Mouse (Mus musculus): ENCODE data around the gene Umod.
A peak's percentile ranks its signal among the peaks of the same experiment; 100 is the strongest.

Gene Umod

GRCm38 (mm10) chr7:119479256-119479655 is at the start of gene Umod:
Gene Umod, minus strand, starts transcription at chr7:119479282.
- DNase-seq: no peak

DNA sequence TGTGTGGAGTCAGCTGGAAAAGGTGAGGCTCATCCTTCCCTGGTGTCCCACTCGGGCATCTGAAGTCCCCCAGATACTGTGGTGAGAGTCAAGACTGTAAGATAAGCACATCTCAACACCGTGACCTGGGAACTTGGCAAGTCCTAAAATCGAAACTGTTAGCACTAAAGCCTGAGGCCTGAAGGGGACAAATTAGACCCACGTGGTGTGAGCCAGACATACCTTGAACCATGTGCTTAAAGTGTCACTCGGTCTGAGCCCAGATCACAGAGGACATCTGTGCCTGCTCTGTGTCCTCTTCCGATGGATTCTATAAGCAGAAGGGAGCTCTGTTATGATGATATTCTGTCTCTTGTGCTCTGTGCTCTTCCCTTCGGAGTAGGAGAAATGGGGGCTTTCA is 49.5 kb upstream of the Umod start:
- DNase-seq: no peak

DNA sequence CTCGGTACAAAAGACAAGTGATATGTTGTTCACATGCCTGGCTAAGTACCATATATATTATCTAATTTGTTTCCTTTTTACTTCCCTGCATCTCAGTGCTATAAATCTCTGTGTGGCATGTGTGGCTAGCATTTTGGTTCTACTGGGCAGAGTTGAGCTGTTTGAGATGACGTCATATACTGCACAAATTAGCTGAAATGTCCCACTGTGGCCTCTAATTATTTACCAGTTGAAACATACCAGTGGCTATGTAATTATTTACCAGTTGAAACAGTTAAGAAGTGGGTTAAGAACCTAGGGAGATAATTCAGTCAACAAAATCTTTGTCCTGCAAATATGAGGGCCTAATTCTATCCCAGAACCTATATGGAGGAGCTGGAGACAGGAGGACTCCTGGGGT is 48.5 kb upstream of the Umod start:
- DNase-seq: no peak

- DNase-seq: no peak
These were observed 48.1 kb upstream of the Umod start for GRCm38 (mm10) chr7:119527135-119527534.

GRCm38 (mm10) chr7:119526486-119526885 is 47.4 kb upstream of the Umod start:
- DNase-seq: no peak

DNA sequence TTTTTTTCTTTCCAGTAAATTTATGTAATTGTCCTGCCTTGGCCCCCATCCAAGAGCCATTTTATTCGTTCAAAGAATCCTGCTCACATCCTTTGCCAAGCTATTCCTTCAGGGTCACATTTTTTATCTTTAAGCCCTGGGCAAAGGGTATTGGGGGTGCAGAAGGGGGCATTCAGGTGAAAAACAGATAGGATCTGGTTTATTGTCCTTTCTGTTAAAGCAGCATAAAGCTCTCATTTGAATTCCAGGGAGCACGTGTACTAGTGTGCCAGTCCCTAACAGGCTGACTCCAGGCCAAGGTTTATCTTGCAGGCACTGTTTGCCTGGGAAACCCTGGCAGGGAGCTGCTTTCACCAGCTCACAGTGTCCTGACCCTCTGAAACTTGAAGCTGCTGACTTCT is 46.8 kb upstream of the Umod start:
- DNase-seq: no peak

- DNase-seq: no peak
These were observed 44.3 kb upstream of the Umod start, which contains the start of gene Pdilt for GRCm38 (mm10) chr7:119523389-119523788. Gene Pdilt, minus strand, starts transcription at chr7:119523489.

- DNase-seq: no peak
These were observed 43.3 kb upstream of the Umod start for GRCm38 (mm10) chr7:119522385-119522784.

DNA sequence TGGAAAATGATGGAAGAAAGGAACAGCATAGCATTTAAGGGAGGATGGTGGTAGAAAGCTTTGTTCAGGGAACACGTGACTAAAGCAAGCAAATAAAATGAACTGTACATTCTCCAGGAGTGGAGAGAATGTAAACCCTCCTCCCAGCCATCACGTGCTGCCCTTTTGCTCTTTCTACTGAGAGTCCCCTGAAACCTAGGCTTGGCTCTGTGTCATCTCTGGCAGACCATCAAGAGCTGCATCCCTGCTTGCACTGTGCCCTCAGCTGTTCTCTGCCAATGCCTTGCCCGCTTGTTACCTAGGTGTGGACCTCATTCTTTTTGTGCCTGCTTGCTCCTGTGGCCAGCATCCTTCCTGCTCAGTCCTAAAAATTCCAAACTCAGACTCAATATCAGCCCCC is 42.7 kb upstream of the Umod start:
- DNase-seq: no peak

- DNase-seq: peak; percentile 43 to 64
These were observed 40.6 kb upstream of the Umod start for GRCm38 (mm10) chr7:119519654-119520053.

DNA sequence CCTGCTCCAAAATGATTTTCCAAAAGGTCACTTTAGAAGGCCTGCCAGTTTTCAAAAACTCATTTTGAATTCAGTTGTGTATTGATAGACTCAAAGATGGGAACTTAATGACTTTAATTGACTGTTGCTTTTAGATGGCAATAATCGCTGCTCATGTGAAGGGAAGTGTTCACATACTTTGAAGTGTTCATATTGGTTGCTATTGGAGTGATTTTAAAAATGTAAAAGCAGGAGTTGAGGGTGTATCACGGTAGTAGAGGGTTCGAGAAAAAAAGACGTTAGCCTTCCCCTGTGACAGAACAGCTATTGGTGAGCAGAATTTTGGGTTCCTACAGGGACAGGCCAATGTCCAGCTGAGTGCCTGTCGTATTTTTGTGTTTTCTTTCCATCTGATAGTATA is 40.1 kb upstream of the Umod start, which contains the start of gene Acsm5:
Gene Acsm5 (plus strand): TSS at position 301 of the 400 bp plus-strand sequence.
- DNase-seq: no peak

DNA sequence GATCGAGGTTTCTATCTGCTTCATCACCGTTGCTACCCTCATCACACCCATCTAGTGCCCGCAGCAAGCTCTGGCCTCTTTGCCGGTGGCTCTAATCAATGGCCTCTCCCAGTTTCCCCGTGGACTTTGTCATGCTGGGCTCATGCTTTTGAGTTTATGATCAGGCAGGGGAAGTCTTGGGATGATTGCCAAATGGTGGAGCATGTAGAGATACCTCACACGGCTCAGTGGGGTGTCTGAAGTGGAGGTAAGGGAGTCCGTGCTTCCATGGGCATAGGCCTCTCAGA is 37.1 kb upstream of the Umod start:
- no peak for DNase-seq

- peak in 1 of 2 experiments; percentile 12 for DNase-seq
These were observed 36.6 kb upstream of the Umod start for GRCm38 (mm10) chr7:119515492-119516271.

- peak in 1 of 2 experiments; percentile 11 for DNase-seq
These were observed 34.0 kb upstream of the Umod start for GRCm38 (mm10) chr7:119513056-119513455.

- DNase-seq: no peak
These were observed 32.1 kb upstream of the Umod start for GRCm38 (mm10) chr7:119511143-119511542.

GRCm38 (mm10) chr7:119490041-119490780 is 11.1 kb upstream of the Umod start:
- DNase-seq: no peak

DNA sequence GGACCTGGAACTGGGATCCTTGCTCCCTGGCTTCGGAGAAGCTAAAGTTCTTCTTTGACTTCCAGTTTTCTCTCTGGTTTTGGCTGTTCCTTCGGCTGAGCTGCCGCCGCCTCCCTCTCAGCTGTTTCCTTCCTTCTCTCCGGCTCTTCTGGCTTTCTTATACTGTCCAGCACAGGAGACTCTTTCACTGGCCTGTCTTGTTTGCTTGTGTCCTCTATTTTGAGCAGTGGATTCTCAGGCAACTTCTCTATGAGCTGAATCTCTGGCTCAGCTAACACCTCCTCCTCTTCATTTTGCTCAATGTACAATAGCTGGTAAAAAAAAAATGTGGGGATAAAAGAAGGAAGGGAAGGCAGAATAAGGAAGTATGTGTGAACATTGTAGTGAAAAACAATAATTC is 7.6 kb upstream of the Umod start:
- DNase-seq: no peak

DNA sequence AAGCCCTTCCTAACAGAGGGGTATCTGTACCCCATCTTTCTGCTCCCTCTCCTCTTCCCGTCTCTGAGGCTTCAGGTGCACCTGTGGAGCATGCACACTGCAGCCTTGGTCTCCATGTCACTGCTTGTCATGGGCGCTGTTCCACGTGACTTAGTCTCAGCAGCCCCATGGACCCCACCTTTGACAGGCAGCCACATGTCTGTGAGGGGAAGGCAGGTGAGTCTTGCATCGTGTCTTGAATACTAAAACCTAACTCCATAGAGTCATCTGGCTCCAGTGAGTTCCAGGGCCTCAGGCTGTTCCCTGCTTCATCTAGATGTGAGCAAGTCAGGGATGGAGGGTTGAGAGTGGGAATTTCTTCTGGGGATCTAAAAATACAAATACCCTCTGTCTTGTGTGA is 5.1 kb upstream of the Umod start:
- DNase-seq: no peak

DNA sequence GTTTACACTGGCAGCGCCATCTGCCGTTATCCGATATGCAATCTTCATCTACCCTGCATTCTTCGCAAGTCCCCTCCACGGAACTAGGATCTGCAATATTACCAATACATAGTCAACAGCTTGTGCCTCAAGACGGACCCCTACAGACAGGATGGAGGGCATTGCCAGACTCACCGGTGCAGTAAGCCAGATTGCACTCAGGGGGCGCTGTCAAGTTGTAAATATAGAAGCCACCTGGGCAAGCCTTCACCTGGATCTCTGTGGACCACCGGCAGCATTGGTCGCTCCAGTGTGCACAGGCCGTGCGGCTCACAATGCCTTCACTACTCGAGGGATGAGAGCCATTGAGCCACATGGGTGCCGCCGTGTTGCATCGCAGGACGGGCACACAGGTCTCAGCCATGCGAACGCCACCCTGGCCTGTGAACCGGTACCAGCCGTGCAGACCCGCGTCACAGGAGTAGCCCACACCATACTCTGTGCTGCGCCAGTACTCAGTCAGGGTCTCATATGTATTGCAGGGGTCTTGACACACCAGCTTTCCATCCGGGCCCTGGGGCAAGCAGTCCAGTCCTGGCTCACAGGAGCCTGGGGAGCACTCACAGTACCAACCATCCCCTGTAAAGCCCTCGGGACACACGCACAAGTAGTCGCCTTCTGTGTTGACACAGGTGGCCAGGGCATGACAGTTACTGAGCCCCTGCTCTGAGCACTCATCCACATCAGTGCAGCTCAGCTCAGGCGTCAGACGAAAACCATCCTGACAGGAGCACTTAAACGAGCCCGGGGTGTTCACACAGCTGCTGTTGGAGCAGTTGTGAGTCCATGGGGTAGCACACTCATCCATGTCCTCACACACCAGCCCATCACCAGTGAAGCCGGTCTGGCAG is 2.3 kb downstream of the Umod start:
- DNase-seq: peak in 1 of 2 experiments; percentile 21

GRCm38 (mm10) chr7:119459185-119459584 is 19.9 kb downstream of the Umod start, which contains the start of gene Gp2:
Gene Gp2, minus strand, starts transcription at chr7:119459285.
- no peak for DNase-seq

DNA sequence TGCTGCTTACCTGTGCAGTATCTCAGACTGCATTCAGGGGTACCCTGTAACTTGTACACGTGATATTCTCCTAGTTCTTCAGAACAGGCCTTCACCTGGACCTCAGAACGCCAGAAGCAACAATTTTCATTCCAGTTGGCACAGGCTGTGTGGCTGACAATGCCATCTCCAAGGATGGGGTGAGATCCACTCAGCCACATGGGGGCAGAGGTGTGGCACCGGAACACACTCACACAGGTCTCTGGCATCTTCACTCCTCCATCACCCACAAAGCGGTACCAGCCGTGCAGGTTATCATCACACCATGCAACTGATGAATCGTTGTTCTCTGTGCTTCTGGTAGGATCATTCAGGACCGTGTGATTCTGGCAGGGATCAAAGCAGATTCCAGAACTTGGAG is 24.9 kb downstream of the Umod start:
- DNase-seq: no peak

DNA sequence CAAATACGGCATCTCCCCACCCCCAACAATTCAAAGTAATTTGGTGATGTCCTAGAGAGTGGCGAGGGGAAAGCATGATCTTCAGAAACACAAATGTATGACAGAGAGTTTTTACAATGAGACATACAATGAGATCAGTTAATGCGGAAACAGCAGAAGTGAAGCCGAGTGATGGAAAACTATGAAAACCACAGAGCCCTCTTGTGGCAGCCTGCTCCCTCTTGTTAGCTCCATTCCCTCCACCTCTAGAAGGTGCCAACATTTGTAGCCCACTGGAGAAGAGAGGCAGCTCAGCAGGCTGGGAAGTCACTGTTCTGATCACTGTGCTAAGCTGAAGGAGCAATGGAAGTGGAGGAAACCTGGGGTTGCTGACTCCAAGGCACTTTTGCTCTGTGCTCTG is 35.2 kb downstream of the Umod start:
- DNase-seq: no peak

DNA sequence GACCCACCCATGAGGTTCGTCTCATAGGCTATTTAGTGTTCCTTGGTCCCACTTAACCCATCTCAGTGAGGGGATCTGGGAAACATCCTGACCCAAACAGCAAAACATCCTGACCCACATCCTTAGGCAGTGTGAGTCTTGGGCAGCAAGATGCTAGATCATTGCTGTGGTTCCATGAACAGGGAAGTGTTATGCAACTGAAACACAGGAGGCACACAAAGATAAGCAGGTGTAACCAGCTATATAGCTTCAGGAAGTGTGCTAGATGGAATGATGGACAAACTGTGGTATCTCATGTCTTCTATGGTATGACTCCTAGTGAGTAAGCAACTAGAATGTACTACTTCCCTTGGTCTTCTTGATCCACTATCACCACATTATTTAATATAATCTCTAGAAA is 37.1 kb downstream of the Umod start:
- no peak for DNase-seq
